Mouse (Mus musculus) lung, postnatal 0 days (tissue): ENCODE measurements at regions not wholly inside any gene's neighbourhood (a gene's known extent, or its start where the extent isn't known, plus 50 kb on each side); places are given as distances from the start of the nearest gene placed in this dataset.
"Not testable (repeated sequence)": the region's sequence is repeated elsewhere in the genome, so short reads cannot be mapped to it uniquely, and the experiment has no call there.

Experiments used
- ATAC-seq: fragments of 200-750 bp; cut with Nextera tagmentation; 2 replicates; pipeline ENCODE4 v1.8.0; 2017; ENCODE audit warnings: moderate library complexity
- DNase-seq: peaks from one replicate; pipeline ENCODE4 v3.0.0-alpha.2; 2016; ENCODE audit warnings: low spot score
- H3K27ac ChIP-seq: fragments of 300-500 bp; sonication (generic); 2 replicates; pipeline ENCODE4 v1.5.1; 2014; ENCODE audit warnings: antibody characterized with exemption, mild to moderate bottlenecking, low read length, mixed read lengths
- H3K27me3 ChIP-seq: fragments of 300-500 bp; sonication (generic); replicated peaks from 2 replicates; pipeline ENCODE4 v1.6.1; 2014; ENCODE audit warnings: low read length, mixed read lengths; ENCODE audit not compliant: insufficient read depth
- H3K36me3 ChIP-seq: fragments of 300-500 bp; sonication (generic); 2 replicates; pipeline ENCODE4 v1.6.1; 2014; ENCODE audit warnings: low read length, mixed read lengths; ENCODE audit not compliant: insufficient read depth
- H3K4me1 ChIP-seq: fragments of 300-500 bp; sonication (generic); 2 replicates; pipeline ENCODE4 v1.6.1; 2014; ENCODE audit warnings: antibody characterized with exemption, low read depth, low read length, mixed read lengths; ENCODE audit not compliant: insufficient read depth
- H3K4me2 ChIP-seq: fragments of 300-500 bp; sonication (generic); replicated peaks from 2 replicates; pipeline ENCODE4 v1.6.1; 2014; ENCODE audit warnings: low read depth, mild to moderate bottlenecking, low read length, moderate library complexity, mixed read lengths
- H3K4me3 ChIP-seq: fragments of 300-500 bp; sonication (generic); 2 replicates; pipeline ENCODE4 v1.5.1; 2014; ENCODE audit warnings: low read depth, low read length
- H3K9ac ChIP-seq: fragments of 300-500 bp; sonication (generic); replicated peaks from 2 replicates; pipeline ENCODE4 v1.6.1; 2014; ENCODE audit warnings: low read depth, mild to moderate bottlenecking
- H3K9me3 ChIP-seq: fragments of 300-500 bp; sonication (generic); 2 replicates; pipeline ENCODE4 v1.6.1; 2016; ENCODE audit warnings: low read length, mixed read lengths
- CTCF ChIP-seq: IDR thresholded peaks from 2 replicates; pipeline ENCODE4 v1.5.1; 2016; ENCODE audit warnings: antibody characterized with exemption, mild to moderate bottlenecking
- WGBS: fragments of 180-500 bp; shearing (Covaris S2); extraction: QIAGEN DNeasy Blood & Tissue Kit; methylation state at CpG from one replicate; pipeline ENCODE4 v1.1.7; 2014; 5-methylcytosine and 5-hydroxymethylcytosine counted together

DNA sequence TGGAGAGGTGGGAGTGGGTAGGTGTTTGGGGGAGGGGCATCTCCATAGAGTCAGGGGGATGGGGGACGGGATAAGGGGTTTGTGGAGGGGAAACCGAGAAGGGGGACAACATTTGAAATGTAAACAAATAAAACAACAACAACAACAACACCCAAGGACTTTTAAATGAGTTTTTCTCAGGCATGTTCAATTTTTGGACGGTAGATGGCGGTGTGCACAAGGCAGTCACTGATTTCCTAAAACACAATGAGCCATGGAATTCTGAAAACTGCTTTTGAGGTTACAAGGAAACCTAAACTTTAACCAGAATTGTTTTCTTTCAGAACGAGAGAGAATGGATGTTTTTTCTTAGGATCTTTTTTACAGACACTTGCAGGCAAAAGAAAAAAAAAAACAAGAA lies 246.9 kb upstream of the Snrpn start:
- H3K36me3 ChIP-seq, H3K27me3 ChIP-seq, H3K9me3 ChIP-seq, H3K4me1 ChIP-seq, H3K9ac ChIP-seq, ATAC-seq, H3K4me2 ChIP-seq, DNase-seq, H3K27ac ChIP-seq, H3K4me3 ChIP-seq: not testable (repeated sequence)
- peak; percentile 35 for TF ChIP-seq CTCF
- 3% methylated on average over 5 of the region's 5 CpGs for WGBS

DNA sequence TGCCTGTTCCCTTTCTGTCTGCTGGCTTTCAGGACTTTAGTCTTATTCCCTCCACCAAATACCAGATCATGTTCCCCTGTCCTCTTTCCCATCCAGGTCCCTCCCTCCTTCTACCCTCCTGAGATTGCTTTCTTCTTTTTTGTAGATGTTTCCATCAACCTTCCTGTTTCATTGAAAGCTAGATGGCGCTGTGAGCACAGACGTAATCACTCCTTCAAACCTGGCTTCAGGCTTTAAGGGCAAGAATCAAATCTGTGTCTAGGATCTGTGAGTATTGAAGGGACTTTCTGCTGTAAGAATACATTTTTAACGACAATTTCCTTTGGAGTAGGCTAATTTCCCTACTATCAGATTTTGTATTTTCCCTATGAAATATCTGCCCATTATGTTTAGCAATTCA lies 234.0 kb upstream of the Snrpn start:
- H3K4me1 ChIP-seq, ATAC-seq: not testable (repeated sequence)

DNA sequence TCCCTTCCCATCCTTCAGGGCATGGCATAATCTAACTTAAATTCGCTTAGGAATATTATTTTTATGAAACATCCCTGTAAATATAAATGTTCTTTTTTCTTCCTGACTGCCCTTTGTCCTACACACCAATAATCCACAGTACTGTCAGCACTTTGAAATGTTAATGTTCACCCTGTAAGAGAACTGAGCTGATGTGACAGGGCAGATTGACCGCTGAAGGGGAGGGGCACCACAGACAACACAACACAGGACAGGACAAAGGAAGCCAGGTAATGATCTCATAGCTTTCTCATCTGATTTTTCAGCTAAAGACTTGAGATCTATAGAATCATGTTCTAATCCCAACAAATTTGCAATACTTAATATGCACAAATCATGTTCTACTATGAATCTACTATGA lies 212.2 kb upstream of the Snrpn start:
- not testable (repeated sequence) for ATAC-seq, H3K36me3 ChIP-seq, H3K27me3 ChIP-seq, H3K27ac ChIP-seq, DNase-seq, H3K4me1 ChIP-seq, H3K9me3 ChIP-seq, H3K4me3 ChIP-seq, H3K4me2 ChIP-seq, H3K9ac ChIP-seq
- WGBS: 66% methylated on average over 2 of the region's 2 CpGs

More for the DNA sequence above, 234.0 kb upstream of the Snrpn start:
- not testable (repeated sequence) for DNase-seq, H3K9ac ChIP-seq, H3K27me3 ChIP-seq, H3K27ac ChIP-seq, H3K36me3 ChIP-seq, H3K4me3 ChIP-seq, H3K4me2 ChIP-seq, H3K9me3 ChIP-seq
- WGBS: 21% methylated on average over 3 of the region's 3 CpGs
